Mouse (Mus musculus): ENCODE results near the gene Setd5. TPM values are rescaled to one million over a fixed set of nuclear protein-coding genes. Genes with fewer than 3 reads are reported as not detected.

Gene Setd5
- total RNA-seq, 4 experiments from 2014 or later, result 104 to 122 (median 115) TPM

DNA sequence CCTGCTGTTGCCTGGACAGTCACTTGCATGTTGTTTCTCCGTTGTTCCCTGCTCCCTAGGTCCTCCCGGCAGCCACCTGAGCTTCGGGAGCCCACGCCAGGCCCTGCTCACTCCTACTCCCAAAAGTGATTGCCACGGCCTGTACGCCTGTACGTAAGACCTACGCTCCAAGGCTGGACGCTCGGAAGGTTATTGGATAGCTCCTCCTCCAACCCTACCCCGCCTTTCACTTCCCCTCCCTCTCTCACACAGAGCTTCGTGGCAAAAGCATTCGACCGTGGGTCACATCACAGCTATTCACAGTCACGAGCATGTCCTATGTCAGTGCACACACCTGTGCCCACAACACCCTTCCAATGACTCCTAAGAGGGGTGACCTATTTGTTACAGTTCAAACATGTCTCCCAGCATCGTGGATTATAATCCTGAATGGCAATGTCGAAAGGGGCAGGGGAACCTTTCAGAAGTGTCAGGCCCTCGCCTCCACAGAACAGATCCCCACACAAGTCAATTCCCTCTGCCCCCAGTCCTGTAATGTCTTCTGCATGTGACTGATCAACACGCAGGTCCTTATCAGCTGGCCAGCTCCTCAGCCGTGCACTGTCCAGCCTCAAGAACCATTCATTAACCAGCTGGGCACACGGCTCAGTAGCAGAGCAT is 107.8 kb downstream of the Setd5 start:
- no peak for DNase-seq (ENCODE audit: low spot score in 2 of 2)

DNA sequence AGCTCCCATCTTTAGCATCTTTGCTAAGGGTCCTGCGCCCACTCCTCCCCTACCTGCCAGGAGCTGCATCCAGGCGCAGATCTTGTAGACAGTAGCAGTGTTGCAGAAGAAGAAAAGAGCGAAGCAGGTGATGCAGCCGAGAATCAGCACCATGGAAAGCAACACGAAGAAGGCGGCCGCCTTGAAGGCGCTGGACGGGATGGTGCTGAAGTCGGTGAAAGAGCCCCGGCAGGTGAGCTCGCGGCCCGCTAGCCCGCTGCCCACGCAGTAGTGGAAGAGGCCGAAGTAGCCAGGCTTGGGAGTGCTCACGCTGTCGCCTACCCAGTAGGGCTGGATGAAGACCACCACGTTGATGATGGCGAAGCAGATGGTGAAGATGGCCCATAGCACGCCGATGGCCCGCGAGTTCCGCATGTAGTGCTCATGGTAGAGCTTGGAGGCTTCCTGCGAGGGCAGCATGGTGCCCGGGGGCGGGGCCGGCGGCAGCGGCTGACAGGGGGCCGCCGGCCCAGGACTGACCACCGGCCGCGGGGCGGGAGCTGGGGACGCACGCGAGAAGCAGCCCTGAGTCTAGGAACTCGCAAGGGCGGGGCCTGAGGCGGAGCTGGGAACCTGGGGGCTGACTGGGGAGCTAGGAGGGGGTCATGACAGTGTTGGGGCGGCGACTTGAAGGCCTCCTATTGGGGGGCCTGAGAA is 116.7 kb downstream of the Setd5 start:
- no peak for DNase-seq (ENCODE audit: low spot score in 2 of 2)

DNA sequence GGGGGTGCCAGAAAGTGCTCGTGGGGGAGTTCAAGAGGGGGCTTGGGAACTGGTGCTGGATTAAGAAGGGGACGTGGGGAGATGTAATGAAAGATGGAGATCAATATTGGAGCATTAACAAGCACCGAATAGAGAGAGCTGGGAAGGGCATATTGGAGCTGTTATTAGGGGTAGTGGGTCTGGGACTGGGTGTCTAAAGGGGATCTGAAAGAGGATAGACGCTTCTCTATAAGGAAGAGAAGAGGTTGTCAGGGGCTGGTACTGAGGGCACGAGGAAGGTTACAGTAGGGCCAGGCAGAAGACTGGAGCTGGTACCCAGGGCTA is 117.3 kb downstream of the Setd5 start:
- DNase-seq (ENCODE audit: low spot score in 2 of 2), result no peak

DNA sequence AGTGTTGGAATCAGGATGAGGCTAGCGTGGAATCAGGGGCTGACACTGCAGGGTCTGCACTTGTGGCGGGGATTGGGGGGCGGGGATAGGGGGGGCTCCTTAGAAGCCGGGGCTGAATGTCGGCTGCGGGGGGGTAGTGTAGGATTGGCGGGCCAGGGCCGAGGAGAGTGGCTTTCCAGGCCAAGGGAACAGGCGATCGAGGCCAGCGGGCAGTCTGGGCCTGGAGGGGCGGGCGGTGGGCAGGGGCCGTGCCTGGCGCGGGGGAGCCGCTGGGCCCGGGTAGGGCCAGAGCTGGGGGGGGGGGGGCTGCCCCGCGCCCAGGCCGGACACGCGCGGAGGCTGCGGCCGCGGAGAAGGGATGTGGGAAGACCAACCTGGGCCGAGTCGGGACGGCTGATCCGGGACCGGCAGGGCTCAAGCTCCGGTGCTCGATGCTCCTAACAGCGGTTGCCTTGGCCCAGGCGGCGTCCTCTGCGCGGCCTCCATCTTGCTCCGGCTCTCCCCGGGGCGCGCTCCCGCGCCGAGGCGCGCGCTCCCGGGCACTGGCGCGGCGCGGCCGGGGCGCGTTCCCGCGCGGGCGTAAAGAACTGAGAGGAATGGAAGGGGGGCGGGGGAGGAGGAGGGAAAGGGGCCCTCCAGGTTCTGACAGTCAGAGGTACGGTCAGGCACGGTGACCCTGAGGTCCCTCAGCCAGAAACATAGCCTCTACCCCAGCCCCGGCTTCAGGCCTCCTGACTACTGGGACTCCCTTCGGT is 117.9 kb downstream of the Setd5 start, which contains the start of gene Lhfpl4:
Gene Lhfpl4 (minus strand): TSS at position 544 of the 755 bp plus-strand sequence.
- DNase-seq (ENCODE audit: low spot score in 2 of 2), result peak in 1 of 2 experiments; percentile 53

DNA sequence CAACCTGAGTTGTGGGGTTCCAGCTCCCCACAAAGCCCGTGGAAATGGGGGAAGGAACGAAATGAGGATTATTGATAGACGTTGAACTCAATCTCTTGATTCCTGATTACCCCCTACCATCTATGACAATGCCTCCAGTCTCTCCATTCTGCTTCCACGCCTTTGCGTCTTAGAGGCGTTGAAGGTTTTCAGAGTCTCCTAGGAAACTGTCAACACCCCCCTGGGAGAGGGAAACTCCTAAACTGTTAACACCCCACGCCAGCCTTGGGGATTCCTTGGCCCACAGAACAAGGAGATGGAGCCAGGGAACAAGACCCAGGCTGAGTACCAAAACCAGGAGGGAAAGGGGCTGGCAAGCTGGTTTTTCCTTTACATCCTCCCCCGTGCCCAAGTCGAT is 118.4 kb downstream of the Setd5 start:
- DNase-seq (ENCODE audit: low spot score in 2 of 2), result no peak

Other genes with a start within 250 kb of the Setd5 start
- 100 to 1,000 TPM; 230 to 304 (median 268) TPM for gene Srgap3, start 130.1 kb upstream of the Setd5 start, total RNA-seq (2022)
- 10 to 100 TPM; 31.2 to 39.5 (median 37.6) TPM for gene Thumpd3, start 31.1 kb upstream of the Setd5 start, total RNA-seq (2022)
- 10 to 100 TPM; 71.7 to 80.9 (median 76.9) TPM for gene Lhfpl4, start 118.0 kb downstream of the Setd5 start, total RNA-seq (2022)
- gene Mtmr14, start 160.5 kb downstream of the Setd5 start, total RNA-seq (2022), result 10 to 100 TPM; 15.5 to 19.9 (median 17.7) TPM
- 10 to 100 TPM; 19.5 to 24.2 (median 19.9) TPM for gene Cpne9, start 204.9 kb downstream of the Setd5 start, total RNA-seq (2022)
- gene Brpf1, start 229.8 kb downstream of the Setd5 start, total RNA-seq (2022), result 10 to 100 TPM; 36.8 to 40.5 (median 38.4) TPM
- 10 to 100 TPM in 2 of 4 experiments, 1 to 10 TPM in 2; 7.6 to 11.1 (median 9.4) TPM for gene Ogg1, start 249.6 kb downstream of the Setd5 start, total RNA-seq (2022)

All from layer of hippocampus, adult 8-10 months (tissue).